Mouse (Mus musculus): ENCODE results near the gene Cyp46a1.

Gene Cyp46a1

DNA sequence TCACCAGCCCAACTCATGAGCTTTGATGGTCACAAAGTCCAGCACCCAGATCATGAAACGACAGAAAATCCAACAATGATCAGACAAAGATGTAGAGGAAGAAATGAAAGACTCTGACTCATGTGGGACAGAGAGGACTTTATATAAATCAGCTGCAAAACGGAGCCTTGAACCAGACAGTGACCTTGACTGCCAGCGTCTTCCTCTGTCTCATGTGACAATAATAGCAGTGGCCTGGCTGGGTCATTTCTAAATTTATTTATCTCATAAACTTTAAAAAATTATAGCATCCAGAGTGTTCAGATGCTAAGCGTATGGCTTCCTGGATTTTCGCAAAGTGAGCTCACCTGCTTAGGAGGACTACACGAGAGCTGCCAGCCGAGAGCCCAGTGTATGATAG lies 64.5 kb downstream of the Cyp46a1 start:
- DNase-seq (ENCODE audit: low read depth, low spot score): no peak

- DNase-seq (ENCODE audit: low read depth, low spot score): no peak
Measured at GRCm38 (mm10) chr12:108399191-108399590, 65.0 kb downstream of the Cyp46a1 start.

DNA sequence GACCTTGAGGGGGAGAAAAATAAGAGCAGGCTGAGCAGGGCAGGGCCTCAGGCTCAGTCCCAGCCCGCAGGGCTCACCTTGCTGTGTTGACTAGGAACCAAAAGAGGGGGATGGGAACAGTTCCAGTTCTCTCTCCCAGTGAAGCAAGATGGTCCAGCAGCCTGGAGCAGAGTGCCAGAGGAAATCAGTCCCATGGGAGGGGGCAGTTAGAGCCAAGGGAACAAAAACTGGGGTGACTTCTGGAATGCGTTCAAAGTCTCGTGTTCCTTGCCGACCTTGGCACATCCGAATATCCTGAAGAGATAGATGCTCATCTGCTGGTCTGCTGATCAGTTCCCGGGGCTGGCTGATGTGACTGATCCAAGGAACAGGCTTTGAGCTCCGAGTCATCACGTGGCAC lies 66.8 kb downstream of the Cyp46a1 start:
- no peak for DNase-seq (ENCODE audit: low read depth, low spot score)

GRCm38 (mm10) chr12:108403957-108404356 lies 69.8 kb downstream of the Cyp46a1 start:
- no peak for DNase-seq (ENCODE audit: low read depth, low spot score)

- DNase-seq (ENCODE audit: low read depth, low spot score): no peak
Measured at GRCm38 (mm10) chr12:108409100-108409499, 74.9 kb downstream of the Cyp46a1 start.

GRCm38 (mm10) chr12:108410416-108411208 lies 76.4 kb downstream of the Cyp46a1 start:
- DNase-seq (ENCODE audit: low read depth, low spot score): no peak

Measured in A20 (cell line).